Mouse (Mus musculus) adrenal gland, adult (tissue): ENCODE measurements around the gene Ciao2b.

Experiments
- DNase-seq, 2 experiments: peaks; one replicate each; pipeline ENCODE4 v3.0.0; 2022 to 2023; ENCODE audit warnings: low spot score in 1 of 2; ENCODE audit not compliant: inconsistent age in 2 of 2

Ciao2b gene

GRCm38 (mm10) chr8:104624161-104624560, 17.6 kb downstream of the Ciao2b start, which contains the start of gene Cdh16:
Gene Cdh16, minus strand, starts transcription at chr8:104624396.
- no peak for DNase-seq

DNA sequence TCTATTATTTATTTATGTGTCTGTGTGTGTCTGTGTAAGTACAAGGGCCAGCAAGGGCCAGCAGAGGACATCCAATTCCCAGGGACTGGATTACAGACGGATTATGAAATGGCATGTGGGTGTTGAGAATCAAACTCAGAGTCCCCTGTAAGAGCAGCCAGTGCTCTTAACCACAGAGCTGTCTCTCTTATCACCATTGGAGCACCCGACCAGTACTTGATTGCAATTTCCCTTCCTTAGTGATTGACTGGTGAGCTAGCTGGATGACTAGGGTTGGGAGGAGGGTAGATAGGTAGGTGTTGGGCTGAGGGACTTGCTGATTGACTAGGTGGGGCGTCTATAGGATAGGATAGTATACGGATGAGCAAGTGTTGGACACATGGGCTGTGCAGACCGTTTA, 21.0 kb downstream of the Ciao2b start:
- DNase-seq, result no peak

- no peak for DNase-seq
Measured at GRCm38 (mm10) chr8:104613119-104613518, 28.6 kb downstream of the Ciao2b start.

- no peak for DNase-seq
Measured at GRCm38 (mm10) chr8:104611613-104612012, 30.2 kb downstream of the Ciao2b start.

- no peak for DNase-seq
Measured at GRCm38 (mm10) chr8:104610185-104610766, 31.5 kb downstream of the Ciao2b start.

DNA sequence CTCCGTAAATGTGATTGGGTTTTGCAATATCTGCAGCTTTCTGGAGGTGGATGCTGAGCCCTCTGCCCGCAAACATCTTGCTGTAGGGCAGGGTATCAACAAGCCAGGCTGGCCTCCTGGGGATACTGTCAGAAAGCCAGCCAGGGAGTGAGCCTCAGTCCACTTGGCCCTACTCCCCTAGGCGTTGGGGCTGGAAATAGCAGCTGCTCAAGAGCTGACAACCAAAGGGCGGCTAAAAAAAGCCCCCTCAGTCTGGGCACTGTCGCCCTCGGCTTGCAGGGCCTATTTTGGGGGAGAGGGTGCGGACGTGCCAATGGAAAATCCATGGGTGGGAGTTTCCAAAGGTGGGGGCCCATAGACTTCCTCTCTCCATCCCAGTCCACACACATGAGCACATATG, 32.5 kb downstream of the Ciao2b start:
- no peak for DNase-seq

DNA sequence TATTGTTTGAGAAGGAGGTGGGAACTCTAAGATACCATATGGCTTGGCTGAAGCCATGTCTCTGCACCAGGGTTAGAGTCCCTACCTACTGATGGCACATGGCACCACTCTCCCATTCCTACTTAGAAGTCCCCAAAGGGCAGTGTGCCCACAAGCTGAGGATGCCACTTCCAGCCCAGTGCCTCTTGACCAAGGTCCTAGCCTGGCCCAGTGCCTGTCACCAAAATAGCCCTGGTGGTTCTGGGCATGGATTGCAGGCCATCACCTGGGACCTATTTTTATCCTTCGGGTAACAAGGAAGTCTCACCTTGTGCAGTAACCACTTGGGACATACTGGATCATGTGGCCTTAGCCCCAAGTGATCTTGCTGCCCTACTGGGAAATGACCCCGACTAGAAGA, 33.8 kb downstream of the Ciao2b start:
- DNase-seq, result no peak

DNA sequence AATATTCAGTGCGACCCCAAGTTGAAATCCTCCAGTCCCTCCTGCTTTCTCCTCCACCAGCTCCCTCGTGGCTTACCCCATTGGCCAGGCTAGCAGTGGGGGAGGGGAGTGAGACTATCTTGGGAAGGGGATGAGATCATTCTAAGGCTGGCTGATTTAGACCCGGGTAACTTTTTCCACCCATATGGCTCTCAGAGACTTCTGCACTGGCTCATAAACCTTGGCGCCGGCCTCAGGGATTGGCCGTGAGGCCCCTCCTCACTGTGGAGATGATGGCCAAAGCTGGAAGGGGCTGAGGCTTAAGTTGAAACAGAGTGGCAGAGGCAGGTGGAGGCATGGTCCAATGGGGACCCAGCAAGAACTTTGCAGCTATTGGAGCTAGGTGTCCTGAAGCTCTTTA, 35.4 kb downstream of the Ciao2b start:
- no peak for DNase-seq

GRCm38 (mm10) chr8:104603245-104603593, 38.5 kb downstream of the Ciao2b start:
- DNase-seq, result no peak

GRCm38 (mm10) chr8:104602468-104603244, 39.1 kb downstream of the Ciao2b start:
- DNase-seq, result peak; percentile 89 to 96

DNA sequence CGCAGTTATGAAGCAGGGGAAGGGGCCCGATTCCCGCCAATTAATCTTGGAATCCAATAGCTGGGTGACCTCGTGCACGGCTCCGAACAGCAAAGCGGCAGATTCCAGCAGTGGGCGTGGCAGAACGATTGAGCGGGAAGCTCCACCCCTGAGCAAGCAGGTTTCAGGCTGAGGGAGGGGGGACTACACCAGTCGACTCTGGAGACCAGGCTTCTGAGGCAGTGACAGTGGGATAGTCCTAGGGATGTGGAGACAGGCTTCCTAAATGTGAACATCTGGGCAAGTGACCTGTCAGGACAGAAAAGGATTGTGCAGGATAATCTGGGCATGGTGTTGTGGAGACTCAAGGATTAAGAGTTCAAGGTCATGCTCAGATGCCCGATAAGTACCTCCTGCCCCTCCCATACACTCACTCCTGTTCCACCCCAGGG, 39.8 kb downstream of the Ciao2b start:
- DNase-seq, result peak; percentile 45 to 67

DNA sequence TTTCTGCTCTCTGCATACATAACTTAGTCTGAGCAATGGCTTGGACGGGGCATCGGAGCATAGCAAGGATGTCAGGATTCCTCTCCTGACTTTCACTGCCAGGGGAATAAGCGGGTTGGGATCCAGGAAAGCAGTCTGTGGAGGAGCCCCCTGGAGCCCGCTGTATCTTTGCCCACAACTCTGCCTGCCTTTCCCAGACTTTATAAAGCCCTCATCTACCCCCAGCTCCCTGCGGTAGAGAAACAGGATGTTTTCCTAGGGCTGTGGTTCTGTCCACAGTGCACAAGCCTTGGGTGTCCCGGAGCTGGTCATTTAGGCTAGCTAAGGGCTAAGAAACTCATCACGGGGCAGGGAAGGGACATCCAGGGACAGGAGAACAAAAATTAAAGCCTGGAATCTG, 40.4 kb downstream of the Ciao2b start:
- peak in 1 of 2 experiments; percentile 28 for DNase-seq

DNA sequence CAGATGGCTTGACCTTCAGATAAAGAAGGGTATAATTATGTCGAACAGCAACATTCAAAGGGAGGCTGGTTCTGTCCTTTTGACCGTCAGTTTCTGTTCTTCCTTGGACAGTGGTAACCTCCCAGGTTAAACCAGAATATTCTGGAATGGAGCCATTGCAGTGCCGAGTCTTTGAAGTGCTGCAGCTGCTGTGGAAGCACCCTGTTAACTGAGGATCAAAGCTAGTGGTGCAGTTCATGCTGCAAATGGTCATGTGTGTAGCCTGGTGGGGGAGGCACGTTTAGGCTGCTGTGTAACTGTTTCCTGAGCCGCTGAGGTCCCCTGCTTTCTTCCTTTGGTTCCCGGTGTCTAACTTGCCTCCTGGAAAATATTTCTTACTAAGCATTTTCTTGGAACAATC, 43.3 kb downstream of the Ciao2b start:
- peak; percentile 61 to 78 for DNase-seq

- DNase-seq, result peak; percentile 55 to 83
Measured at GRCm38 (mm10) chr8:104597656-104598055, 44.1 kb downstream of the Ciao2b start.

DNA sequence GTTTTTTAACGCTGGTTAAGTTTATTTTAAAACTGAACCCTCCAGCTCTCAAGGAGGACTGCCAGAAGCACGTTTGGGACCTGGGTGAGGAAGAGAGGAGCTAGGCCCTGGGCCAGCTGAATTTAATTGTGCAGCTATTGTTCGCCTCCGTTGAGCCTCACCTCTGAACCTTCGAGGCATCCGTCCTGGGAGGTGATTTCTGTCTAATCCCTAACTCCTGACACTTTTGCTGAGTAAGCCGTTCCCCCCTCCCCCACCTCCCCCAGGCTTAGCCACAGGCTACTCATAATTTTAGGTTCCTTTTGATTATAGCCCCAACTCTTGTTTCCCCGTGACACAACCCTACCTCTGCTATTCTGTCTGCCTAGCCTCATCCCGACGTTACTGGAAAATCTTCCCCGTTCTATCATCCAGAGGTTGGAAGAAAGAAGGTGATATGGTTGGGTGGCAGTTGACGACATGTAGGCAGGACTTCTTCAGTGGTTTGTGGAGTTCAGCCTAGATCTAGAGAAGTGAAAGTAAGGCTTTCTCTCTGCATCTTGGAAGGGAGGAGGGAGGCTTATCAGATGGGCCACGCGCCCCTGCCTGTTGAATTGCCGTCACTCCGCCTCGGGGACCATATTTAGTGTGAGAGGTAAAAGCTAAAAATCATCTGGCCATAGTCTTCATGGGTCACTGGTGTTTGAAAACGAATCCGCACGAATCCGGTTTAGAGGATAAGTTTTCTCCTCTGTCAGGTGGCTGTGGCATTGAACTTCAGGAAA, 45.8 kb downstream of the Ciao2b start:
- peak; percentile 37 to 74 for DNase-seq

DNA sequence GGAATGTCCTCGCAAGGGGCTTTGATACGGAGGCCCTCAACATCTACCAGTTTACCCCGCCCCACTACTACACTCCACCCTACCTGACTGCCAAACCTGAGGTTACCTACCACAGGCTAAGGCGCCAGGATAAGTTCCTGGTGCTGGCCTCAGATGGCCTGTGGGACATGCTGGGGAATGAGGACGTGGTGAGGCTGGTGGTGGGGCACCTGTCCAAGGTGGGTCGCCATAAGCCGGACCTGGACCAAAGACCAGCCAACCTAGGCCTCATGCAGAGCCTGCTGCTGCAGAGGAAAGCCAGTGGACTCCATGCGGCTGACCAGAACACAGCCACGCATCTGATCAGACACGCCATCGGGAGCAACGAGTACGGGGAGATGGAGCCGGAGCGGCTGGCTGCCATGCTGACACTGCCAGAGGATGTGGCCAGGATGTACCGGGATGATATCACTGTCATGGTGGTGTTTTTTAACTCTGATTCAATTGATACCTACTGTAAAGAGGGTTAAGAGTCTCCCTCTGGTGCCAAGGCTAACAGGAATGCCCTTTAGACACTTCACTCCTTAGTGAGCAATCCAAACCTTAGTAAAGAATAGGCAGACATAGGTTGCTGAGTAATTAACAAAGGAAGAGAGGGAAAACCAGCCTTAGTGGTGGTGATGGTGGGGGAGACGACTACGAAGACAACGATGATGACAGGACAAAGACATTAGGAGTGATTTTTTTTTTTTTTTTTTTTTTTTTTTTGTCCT, 47.0 kb downstream of the Ciao2b start:
- DNase-seq, result peak; percentile 20 to 52

DNA sequence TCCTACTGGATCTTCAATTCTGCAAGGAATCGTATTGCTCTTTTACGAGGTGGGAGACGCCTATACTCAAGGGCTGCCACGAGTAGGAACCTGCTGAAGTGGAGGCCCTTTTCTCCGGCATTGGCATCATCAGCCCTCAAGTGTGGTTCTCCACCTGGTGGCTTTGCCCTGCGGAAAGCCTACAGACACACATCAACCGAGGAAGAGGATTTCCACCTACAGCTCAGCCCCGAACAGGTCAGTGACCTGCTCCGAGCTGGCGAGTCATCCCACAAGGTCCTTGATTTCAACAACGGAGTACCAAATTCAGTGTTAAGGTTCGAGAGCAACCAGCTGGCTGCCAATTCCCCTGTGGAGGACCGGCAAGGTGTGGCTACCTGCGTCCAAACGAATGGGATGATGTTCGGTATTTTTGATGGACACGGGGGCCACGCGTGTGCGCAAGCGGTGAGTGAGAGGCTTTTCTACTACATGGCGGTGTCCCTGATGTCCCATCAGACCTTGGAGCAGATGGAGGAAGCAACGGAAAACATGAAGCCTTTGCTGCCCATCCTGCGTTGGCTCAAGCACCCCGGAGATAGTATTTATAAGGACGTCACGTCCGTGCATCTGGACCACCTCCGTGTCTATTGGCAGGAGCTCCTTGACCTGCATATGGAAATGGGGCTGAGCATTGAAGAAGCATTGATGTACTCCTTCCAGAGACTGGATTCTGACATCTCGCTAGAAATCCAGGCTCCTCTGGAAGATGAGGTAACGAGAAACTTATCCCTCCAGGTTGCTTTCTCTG, 48.0 kb downstream of the Ciao2b start:
- peak; percentile 23 to 60 for DNase-seq

DNA sequence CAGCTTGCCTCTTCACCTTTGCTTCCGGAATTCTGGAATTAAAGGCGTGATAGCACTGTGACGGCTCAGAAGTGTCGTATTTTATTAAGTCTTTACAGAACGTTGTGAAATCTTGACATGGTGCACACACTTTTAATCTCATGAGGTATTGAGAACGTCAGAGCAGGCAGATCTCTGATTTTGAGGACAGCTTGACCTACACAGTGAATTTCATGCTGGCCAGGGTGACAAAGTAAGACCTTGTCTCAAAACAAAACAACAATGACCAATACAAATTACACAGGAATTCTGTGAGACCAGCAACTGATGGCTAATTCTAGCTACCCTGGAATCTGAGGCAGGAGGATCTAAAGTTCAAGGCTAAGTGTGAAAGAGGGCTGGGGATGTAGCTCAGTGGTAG, 49.2 kb downstream of the Ciao2b start:
- DNase-seq, result peak; percentile 13 to 71

GRCm38 (mm10) chr8:104591856-104592255, 49.9 kb downstream of the Ciao2b start:
- DNase-seq, result no peak

DNA sequence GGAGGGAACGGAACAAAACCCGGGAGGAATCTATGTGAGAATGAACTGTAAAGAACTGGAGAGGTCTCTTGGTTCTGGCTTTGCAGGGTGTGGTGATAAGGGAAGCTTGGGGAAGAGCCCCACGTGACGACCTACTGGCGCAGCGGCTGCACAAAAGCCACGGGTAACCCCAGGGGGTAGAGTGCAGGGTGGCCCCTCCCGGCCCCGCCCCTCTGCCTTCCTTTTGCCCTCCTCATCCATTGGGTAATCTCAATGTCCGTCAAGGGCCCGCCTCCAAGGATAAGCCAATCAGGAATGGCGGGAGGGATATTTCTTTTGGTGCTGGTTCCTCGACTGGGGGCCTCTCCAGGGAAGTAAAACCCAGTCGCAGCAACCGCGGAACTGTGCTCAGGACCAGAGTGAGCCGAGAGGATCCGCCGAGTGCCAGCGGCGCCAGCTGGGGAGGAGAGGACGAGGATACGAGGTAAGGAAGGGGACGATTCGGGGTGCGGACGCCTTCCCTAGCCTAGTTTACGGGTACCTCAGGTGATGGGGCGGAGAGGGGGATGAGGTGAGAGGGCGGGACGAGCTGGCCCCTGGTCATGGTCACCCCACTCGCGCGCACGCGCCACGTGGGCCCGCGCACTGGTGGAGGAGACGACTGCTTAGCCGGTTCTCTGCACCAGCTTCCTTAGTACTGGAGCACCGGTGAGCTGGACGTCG, 50.5 kb downstream of the Ciao2b start, which contains the start of gene Pdp2:
Pdp2 (plus strand) TSS at position 319 of the 702 bp plus-strand sequence.
- DNase-seq, result peak; percentile 94 to 99
